28 mouse cellular contexts compared by ENCODE assay signal in genomic region chr5:108422741-108423140, GRCm38 (mm10). TPM values are rescaled to one million over a fixed set of nuclear protein-coding genes. Genes with fewer than 3 reads are reported as not detected.
"Had no signal": no experiment of that assay in that cellular context is flagged by ENCODE, and none has a peak within 500 bp of the region (broad histone marks: within the 10 kb centered on the region; RNA-seq: fewer than 3 reads in every experiment).

No protein-coding gene starts in this region.

- DNase-seq: lung, adult 2 months; lung, postnatal 14 days; lung, postnatal 36 days; right cerebral cortex, adult 18-20 months; right cerebral cortex, postnatal 25 days; right cerebral cortex, postnatal 4 days; spleen, adult 18-20 months; thymus, adult 18-20 months; thymus, postnatal 14 days; thymus, postnatal 36 days had no signal

- H3K36me3 ChIP-seq: lung, embryonic 15.5 days; midbrain, embryonic 13.5 days; midbrain, embryonic 15.5 days; neural tube, embryonic 12.5 days had no signal

- H3K4me2 ChIP-seq: lung, embryonic 15.5 days; midbrain, embryonic 11.5 days; midbrain, embryonic 13.5 days; midbrain, embryonic 15.5 days; neural tube, embryonic 12.5 days had no signal

- H3K9me3 ChIP-seq: lung, embryonic 15.5 days; megakaryocyte, embryonic 14.5 days; midbrain, embryonic 13.5 days; midbrain, embryonic 15.5 days; neural tube, embryonic 12.5 days had no signal

- ATAC-seq: lung, postnatal 0 days; midbrain, embryonic 13.5 days; midbrain, embryonic 15.5 days had no signal

- H3K27ac ChIP-seq: lung, embryonic 15.5 days; macrophage; midbrain, embryonic 13.5 days; midbrain, embryonic 15.5 days; neural tube, embryonic 12.5 days had no signal

- H3K9ac ChIP-seq: lung, embryonic 15.5 days; midbrain, embryonic 13.5 days; midbrain, embryonic 15.5 days; neural tube, embryonic 12.5 days had no signal

- H3K4me3 ChIP-seq: lung, embryonic 15.5 days; megakaryocyte, embryonic 14.5 days; midbrain, embryonic 13.5 days; midbrain, embryonic 15.5 days; neural tube, embryonic 12.5 days had no signal

- H3K4me1 ChIP-seq: lung, embryonic 15.5 days; midbrain, embryonic 13.5 days; midbrain, embryonic 15.5 days; neural tube, embryonic 12.5 days had no signal

- H3K27me3 ChIP-seq: lung, embryonic 15.5 days; midbrain, embryonic 13.5 days; midbrain, embryonic 15.5 days; neural tube, embryonic 12.5 days had no signal

RNA-seq across cellular contexts. Expression of gene Mfsd7a, which starts 25.9 kb away (rescaled TPM):
- polyA plus RNA-seq: midbrain, embryonic 11.5 days; midbrain, embryonic 13.5 days; neural tube, embryonic 14.5 days had no signal

RNA-seq across cellular contexts. Expression of gene Pde6b, which starts 34.5 kb away (rescaled TPM):
- total RNA-seq: megakaryocyte progenitor cell, adult 5-6 weeks; midbrain, postnatal 0 days; monocyte, adult 5-6 weeks; neutrophil, adult 5-6 weeks had no signal
- polyA plus RNA-seq: liver, embryonic 16.5 days; lung, adult 2 months; lung, postnatal 0 days; midbrain, postnatal 0 days; neural tube, embryonic 12.5 days; neural tube, embryonic 14.5 days; small intestine, adult 2 months had no signal

RNA-seq across cellular contexts. Expression of gene Gm42517, which starts 55.0 kb away (rescaled TPM):
- total RNA-seq: megakaryocyte progenitor cell, adult 5-6 weeks; monocyte, adult 5-6 weeks; neutrophil, adult 5-6 weeks had no signal
- polyA plus RNA-seq: liver, embryonic 16.5 days; lung, embryonic 15.5 days; stomach, embryonic 14.5 days; stomach, embryonic 16.5 days; thymus, postnatal 0 days had no signal
